Mouse (Mus musculus): Measurements from ENCODE around the gene Ak5. TPM values are rescaled to one million over a fixed set of nuclear protein-coding genes. Genes with fewer than 3 reads are reported as not detected.

Ak5 gene
- polyA plus RNA-seq, 1 experiment: not detected

GRCm38 (mm10) chr3:152482182-152482581, 186.0 kb downstream of the Ak5 start:
- peaks cover 2% of the 10 kb centered on the region for H3K4me1 ChIP-seq (ENCODE audit: control insufficient read depth, insufficient read depth, low read length)
- no peak for TF ChIP-seq CTCF (IDR thresholded peaks at IDR 0.05; ENCODE audit: control insufficient read depth, insufficient read depth, low read length)
- H3K4me3 ChIP-seq (replicated peaks; ENCODE audit: control insufficient read depth, low read depth, low read length): no peak overlapping the region
- 73% methylated on average over 8 of the region's 8 CpGs for WGBS
- no peak overlapping the region for H3K27ac ChIP-seq (ENCODE audit: control insufficient read depth, insufficient read depth, low read depth, low read length, poor library complexity)

GRCm38 (mm10) chr3:152480336-152480735, 187.8 kb downstream of the Ak5 start:
- H3K4me3 ChIP-seq (replicated peaks; ENCODE audit: control insufficient read depth, low read depth, low read length): no peak overlapping the region
- no peak for TF ChIP-seq POLR2A (IDR thresholded peaks at IDR 0.05; ENCODE audit: borderline replicate concordance, control insufficient read depth, low read depth, low read length)
- peaks cover 2% of the 10 kb centered on the region for H3K4me1 ChIP-seq (ENCODE audit: control insufficient read depth, insufficient read depth, low read length)
- H3K27ac ChIP-seq (ENCODE audit: control insufficient read depth, insufficient read depth, low read depth, low read length, poor library complexity): no peak overlapping the region
- 90% methylated on average over 6 of the region's 6 CpGs for WGBS

GRCm38 (mm10) chr3:152478599-152479435, 189.3 kb downstream of the Ak5 start:
- TF ChIP-seq CTCF (IDR thresholded peaks at IDR 0.05; ENCODE audit: control insufficient read depth, insufficient read depth, low read length): no peak
- TF ChIP-seq POLR2A (IDR thresholded peaks at IDR 0.05; ENCODE audit: borderline replicate concordance, control insufficient read depth, low read depth, low read length): no peak
- Histone ChIP-seq H3K27ac (ENCODE audit: control insufficient read depth, insufficient read depth, low read depth, low read length, poor library complexity) (0 out of 2 replicates have a peak overlapping the region, but pooled peaks have one; percentile 17), H3K4me1 (ENCODE audit: control insufficient read depth, insufficient read depth, low read length) (peaks cover 2% of the 10 kb centered on the region), H3K4me3 (replicated peaks; ENCODE audit: control insufficient read depth, low read depth, low read length) (peak overlapping the region; percentile 64)
- WGBS: under 1% methylated on average over 14 of the region's 16 CpGs

GRCm38 (mm10) chr3:152477796-152478527, 190.2 kb downstream of the Ak5 start:
- Histone ChIP-seq H3K4me1 (ENCODE audit: control insufficient read depth, insufficient read depth, low read length) (peaks cover 2% of the 10 kb centered on the region), H3K27ac (ENCODE audit: control insufficient read depth, insufficient read depth, low read depth, low read length, poor library complexity) (peak overlapping the region; percentile 17), H3K4me3 (replicated peaks; ENCODE audit: control insufficient read depth, low read depth, low read length) (peak overlapping the region; percentile 60)
- under 1% methylated on average over 23 of the region's 23 CpGs for WGBS
- TF ChIP-seq POLR2A (IDR thresholded peaks at IDR 0.05; ENCODE audit: borderline replicate concordance, control insufficient read depth, low read depth, low read length) (no peak), CTCF (IDR thresholded peaks at IDR 0.05; ENCODE audit: control insufficient read depth, insufficient read depth, low read length) (peak; percentile 75)

- no peak overlapping the region for H3K27ac ChIP-seq (ENCODE audit: control insufficient read depth, insufficient read depth, low read depth, low read length, poor library complexity)
- WGBS: 87% methylated on average over 3 of the region's 3 CpGs
- H3K4me1 ChIP-seq (ENCODE audit: control insufficient read depth, insufficient read depth, low read length): peaks cover 2% of the 10 kb centered on the region
- TF ChIP-seq POLR2A (IDR thresholded peaks at IDR 0.05; ENCODE audit: borderline replicate concordance, control insufficient read depth, low read depth, low read length) (no peak), CTCF (IDR thresholded peaks at IDR 0.05; ENCODE audit: control insufficient read depth, insufficient read depth, low read length) (no peak)
- no peak overlapping the region for H3K4me3 ChIP-seq (replicated peaks; ENCODE audit: control insufficient read depth, low read depth, low read length)
Observed at GRCm38 (mm10) chr3:152475894-152476293, 192.3 kb downstream of the Ak5 start.

- H3K4me1 ChIP-seq (ENCODE audit: control insufficient read depth, insufficient read depth, low read length): peaks cover 2% of the 10 kb centered on the region
- H3K4me3 ChIP-seq (replicated peaks; ENCODE audit: control insufficient read depth, low read depth, low read length): no peak overlapping the region
- 74% methylated on average over 1 of the region's 1 CpGs for WGBS
- no peak overlapping the region for H3K27ac ChIP-seq (ENCODE audit: control insufficient read depth, insufficient read depth, low read depth, low read length, poor library complexity)
- TF ChIP-seq CTCF (IDR thresholded peaks at IDR 0.05; ENCODE audit: control insufficient read depth, insufficient read depth, low read length): no peak
- no peak for TF ChIP-seq POLR2A (IDR thresholded peaks at IDR 0.05; ENCODE audit: borderline replicate concordance, control insufficient read depth, low read depth, low read length)
Observed at GRCm38 (mm10) chr3:152475278-152475669, 192.9 kb downstream of the Ak5 start.

- no peak overlapping the region for H3K4me3 ChIP-seq (replicated peaks; ENCODE audit: control insufficient read depth, low read depth, low read length)
- no peak overlapping the region for H3K27ac ChIP-seq (ENCODE audit: control insufficient read depth, insufficient read depth, low read depth, low read length, poor library complexity)
- TF ChIP-seq CTCF (IDR thresholded peaks at IDR 0.05; ENCODE audit: control insufficient read depth, insufficient read depth, low read length) (peak; percentile 75), POLR2A (IDR thresholded peaks at IDR 0.05; ENCODE audit: borderline replicate concordance, control insufficient read depth, low read depth, low read length) (no peak)
- H3K4me1 ChIP-seq (ENCODE audit: control insufficient read depth, insufficient read depth, low read length): peaks cover 2% of the 10 kb centered on the region
- WGBS: 59% methylated on average over 15 of the region's 15 CpGs
Observed at GRCm38 (mm10) chr3:152474582-152475277, 193.4 kb downstream of the Ak5 start.

- Histone ChIP-seq H3K27ac (ENCODE audit: control insufficient read depth, insufficient read depth, low read depth, low read length, poor library complexity) (no peak overlapping the region), H3K4me1 (ENCODE audit: control insufficient read depth, insufficient read depth, low read length) (peaks cover 2% of the 10 kb centered on the region), H3K4me3 (replicated peaks; ENCODE audit: control insufficient read depth, low read depth, low read length) (no peak overlapping the region)
- TF ChIP-seq POLR2A (IDR thresholded peaks at IDR 0.05; ENCODE audit: borderline replicate concordance, control insufficient read depth, low read depth, low read length): no peak
- no peak for TF ChIP-seq CTCF (IDR thresholded peaks at IDR 0.05; ENCODE audit: control insufficient read depth, insufficient read depth, low read length)
- WGBS: 87% methylated on average over 16 of the region's 16 CpGs
Observed at GRCm38 (mm10) chr3:152472676-152473075, 195.5 kb downstream of the Ak5 start.
